Mouse (Mus musculus): ENCODE measurements around the gene Chst8.

Chst8 gene

DNA sequence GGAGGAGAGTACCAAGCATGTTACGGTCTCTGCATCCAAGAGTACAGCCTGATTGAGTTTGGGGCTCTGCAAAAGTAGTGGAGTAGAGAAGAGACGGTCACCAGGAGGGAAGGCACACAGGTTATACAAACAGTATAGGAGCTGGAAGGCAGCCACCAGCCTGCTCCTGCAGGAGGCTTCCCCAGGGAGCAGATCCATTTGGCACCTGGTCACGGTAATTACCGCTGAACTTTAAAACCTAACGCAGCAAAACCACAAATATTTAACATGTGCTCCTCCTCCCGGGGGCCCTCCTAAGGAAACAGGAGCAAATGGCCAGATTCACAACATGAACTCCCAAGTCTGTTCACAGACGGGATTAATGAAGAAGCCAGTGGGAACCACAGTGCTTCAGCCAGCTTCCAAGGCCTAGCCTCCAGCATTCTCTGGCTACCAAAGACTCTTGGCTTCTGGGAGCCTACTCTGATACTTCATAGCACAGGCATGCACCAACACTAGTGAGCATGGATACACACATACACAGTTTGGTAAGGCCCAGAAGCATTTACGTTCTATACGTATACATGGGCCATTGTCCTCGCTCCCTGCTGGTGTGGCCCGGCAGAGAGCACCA is 97.6 kb downstream of the Chst8 start:
- DNase-seq (ENCODE audit: low read depth, low spot score): no peak

DNA sequence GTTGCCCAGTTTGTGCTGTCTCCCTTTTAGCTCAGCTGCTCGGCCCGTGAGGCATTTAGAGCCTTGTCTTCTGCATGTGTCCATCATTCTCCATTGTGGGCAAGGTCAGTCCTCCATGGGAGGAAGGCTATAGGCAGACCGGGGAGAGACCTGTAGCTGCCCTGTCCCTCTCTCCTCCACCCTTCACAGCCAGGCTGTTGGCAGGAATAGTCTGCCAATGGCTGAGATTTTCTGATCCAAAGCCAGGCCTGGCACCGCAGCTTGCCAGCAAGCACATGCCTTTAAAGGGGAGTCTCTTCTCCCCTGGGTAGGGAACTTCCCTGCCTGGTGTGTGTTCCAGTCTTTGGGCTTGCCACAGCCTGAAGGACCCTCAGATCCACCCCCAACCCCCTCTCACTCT is 103.4 kb downstream of the Chst8 start:
- DNase-seq (ENCODE audit: low read depth, low spot score): no peak

DNA sequence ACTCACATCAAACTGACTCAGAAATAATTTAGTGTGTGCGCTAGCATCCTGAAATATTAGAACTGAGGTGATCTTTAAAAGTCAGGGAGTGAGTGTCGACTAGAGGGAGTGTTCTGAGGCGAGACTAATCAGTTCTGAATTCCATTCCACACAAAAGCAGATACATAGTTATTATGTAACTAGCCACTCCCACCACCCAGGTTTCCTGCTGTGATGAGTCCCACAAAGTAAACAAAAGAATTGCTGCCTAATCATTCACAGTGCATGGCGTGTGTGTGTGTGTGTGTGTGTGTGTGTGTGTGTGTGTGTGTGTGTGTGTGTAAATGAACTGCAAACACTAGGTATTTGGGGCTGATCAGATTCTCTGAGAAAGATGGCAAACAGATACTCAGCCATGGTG is 108.1 kb downstream of the Chst8 start:
- no peak for DNase-seq (ENCODE audit: low read depth, low spot score)

DNA sequence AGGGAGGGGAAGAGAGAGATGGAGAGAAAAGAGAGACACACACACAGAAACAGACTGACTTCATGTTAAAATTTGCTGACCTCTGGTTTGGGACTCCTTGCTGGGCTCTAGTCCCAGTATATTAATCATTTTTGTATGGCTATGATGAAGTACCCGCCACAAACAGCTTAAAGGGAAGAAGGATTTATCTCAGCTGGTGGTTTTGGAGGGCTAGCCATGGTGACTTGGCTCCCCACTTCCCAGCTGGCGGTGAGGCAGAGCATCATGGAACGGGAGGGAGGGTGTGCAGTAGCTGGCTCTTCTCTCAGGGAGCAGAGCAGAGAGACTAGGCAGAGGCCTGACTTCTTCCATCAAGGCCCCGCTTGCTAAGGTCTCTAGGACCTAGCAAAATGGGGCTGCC is 109.1 kb downstream of the Chst8 start:
- no peak for DNase-seq (ENCODE audit: low read depth, low spot score)

DNA sequence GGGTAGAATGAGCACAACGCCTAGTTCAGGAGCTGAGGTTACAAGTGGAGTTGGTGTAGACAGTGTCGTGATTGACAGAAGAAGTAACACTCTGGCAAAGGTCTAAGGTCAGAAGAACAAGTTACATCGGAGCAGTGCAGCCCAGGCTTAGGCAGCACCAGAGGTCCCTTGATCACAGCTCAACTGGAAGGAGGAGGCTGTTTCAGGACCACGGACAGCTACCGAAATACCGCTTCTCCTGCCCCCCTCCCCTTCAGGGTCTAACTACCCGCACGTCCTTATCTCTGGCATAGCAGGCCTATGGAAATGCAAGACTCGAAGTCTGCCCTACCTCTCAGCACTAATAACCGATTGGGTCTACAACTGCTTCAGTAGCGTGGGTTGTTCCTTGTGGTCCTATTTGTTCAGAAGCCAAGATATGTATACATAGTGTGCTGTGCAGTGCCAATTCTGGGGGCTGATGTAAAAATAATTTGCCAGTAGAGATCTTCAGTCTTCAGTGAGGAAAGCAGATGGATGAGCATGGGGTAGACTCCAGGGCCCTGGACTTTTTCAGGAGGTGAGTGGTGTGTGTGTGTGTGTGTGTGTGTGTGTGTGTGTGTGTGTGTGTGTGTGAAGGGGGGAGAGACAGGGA is 109.7 kb downstream of the Chst8 start:
- no peak for DNase-seq (ENCODE audit: low read depth, low spot score)

DNA sequence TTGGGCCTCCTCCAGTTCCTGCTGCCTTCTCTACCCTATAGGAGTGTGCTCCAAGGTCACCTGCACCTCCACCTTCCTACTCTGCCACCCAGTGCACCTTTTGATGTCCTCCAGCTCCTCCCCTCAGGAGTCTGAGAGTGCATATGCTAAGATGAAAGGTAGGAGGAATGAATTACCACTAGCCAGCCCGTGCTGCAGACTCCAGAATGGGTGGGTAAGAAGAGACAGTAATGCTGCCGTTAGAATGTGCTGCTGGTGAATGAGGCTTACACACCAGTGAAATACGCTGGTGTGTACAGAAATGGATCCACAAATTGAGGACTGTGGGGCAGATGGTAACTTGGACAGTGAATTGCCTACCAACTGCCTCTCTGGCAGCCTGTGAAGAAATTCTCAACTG is 112.6 kb downstream of the Chst8 start:
- DNase-seq (ENCODE audit: low read depth, low spot score): no peak

DNA sequence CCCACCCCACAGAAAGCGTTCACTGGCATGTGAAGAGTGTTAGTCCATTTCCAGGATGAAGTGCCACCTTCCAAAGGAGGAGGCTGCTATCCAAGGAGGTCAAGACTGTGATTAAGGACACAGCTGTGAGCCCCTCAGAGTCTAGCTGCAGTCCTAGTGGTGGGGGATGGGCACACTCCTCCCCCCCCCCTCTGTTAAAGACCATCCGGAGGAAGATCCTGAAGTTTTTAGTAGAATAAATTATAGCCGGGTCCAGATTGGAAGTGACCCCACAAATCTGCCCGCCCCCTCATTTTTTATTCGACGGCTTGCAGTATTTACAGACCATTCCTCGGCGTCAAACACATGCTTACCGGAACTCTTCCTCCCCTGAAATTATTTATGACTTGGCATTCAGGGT is 114.3 kb downstream of the Chst8 start:
- no peak for DNase-seq (ENCODE audit: low read depth, low spot score)

DNA sequence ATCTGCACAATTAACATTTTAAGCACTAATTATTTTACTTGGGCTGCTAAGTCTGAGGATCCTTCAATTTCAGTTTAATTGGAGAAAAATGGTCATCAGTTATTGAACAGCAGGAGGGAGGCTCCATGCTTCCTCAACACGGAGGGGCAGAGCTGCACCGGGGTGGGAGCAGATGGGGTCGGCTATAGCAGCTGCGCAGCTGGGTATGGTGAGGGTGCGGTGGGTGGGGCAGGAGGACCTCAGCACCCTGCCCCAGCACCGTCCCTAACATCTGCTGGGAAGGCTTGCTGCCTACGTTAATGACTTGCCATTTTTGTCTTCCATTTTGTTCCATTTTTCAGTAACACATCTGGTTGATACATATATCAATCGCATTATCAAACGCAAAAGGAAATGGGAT is 116.4 kb downstream of the Chst8 start:
- no peak for DNase-seq (ENCODE audit: low read depth, low spot score)

DNA sequence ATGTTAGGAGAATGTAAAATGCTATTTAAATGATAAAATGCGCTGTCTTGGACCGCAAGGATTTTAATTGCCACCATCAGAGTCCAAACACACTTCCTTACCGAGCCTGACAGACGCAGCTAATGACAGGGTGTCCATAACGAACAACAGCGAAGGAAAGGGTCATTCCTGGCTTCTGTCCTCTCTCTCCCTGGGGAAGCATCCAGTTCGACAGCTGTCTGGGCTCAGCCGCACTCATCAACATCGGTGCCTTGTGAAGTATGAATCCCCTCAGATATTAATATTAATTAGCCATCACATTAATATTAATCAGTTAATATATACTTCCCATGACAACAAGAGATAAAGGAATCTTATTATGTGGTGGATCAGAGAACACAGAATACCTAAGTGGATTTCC is 117.6 kb downstream of the Chst8 start:
- DNase-seq (ENCODE audit: low read depth, low spot score): no peak

DNA sequence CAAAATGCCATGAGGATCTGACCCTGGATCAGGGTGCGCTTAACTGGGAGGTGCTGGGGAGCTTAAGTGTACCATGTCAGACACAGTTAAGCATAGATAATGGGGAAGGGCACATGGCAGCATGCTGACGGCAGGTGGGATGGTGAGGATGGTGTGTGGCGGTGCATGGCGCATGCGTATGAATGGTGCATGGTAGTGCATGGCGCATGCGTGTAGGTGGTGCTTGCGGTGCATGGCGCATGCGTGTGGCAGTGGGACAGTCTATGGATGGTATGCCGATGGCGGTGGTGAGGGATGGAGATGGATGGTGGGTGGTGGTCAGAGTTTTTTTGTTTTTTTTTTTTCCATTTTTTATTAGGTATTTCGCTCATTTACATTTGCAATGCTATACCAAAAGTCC is 118.6 kb downstream of the Chst8 start:
- no peak for DNase-seq (ENCODE audit: low read depth, low spot score)

DNA sequence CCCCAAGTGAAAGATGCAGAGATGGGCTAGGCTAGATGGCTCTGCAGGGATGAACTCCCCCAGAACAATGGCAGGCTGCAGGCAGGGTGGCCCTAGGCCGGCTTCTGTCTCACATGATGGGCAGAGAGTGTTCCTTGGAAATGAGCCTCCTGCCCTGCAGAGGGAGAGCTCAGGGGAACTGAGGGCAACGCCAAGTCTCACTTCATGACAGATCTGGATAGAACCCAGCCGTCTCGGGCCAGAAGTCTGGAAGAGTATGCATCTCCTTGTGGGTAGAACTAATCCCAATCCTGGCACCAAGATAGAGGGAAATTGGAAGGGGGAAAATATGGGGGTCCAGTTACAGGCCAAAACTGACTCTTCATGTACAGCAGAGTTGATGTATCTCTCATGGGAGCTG is 119.4 kb downstream of the Chst8 start:
- no peak for DNase-seq (ENCODE audit: low read depth, low spot score)

DNA sequence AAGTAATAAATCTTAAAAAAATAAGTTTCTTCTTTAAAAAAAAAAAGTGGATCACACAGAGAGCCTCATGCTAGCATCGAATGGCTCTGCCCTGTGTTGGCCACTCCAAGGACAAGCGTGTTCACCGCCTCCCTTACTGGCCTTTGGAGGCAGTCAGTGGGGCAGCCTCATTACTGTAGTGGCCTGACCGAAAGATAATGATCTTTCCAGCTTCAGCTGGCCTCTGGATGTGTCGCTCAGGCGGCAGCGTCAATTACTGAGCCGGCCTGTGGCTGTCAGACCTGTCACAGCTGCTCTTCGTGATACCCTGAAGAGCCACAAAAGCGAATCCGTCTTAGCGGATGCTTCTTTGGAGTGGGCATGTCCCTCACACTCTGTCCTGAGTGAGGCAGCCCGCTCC is 122.4 kb downstream of the Chst8 start:
- no peak for DNase-seq (ENCODE audit: low read depth, low spot score)

DNA sequence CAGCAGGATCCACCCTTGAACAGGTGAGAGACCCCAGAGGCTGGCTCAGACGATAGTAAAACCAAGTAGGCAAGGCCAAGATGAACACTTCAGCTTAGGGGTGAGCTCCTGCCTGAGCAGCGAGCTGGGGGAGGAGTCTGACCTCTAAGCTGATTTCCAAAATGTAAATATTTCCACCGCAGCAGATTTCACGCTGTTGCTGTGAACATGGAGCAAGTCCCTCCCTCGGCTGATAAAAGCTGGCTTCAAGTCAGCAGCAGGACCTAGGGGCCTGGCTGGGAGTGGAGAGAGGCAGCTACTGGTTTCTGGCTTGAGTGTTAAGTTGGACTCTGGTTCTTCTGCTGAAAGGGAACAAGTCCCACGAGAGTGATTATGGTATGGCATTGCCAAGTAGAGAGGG is 123.5 kb downstream of the Chst8 start:
- DNase-seq (ENCODE audit: low read depth, low spot score): no peak

DNA sequence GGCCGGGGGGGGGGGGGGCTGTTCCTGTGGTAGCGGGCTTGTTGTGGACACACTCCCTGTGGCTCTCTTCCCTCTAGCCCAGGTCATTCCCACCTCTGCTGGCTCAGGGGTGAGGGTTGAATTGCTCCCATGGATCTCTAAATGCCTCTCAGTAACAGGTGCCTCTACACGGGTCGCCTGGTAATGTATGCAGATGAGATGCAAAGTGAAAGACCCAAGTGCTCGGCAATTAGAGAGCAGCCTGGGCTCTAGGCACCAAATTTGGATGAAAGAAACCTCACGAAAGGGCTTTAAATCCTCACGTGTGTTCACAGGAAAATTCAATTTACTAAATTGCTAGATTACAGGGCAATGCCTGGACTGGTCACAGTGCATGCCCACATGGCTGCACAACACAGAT is 126.7 kb downstream of the Chst8 start:
- no peak for DNase-seq (ENCODE audit: low read depth, low spot score)

DNA sequence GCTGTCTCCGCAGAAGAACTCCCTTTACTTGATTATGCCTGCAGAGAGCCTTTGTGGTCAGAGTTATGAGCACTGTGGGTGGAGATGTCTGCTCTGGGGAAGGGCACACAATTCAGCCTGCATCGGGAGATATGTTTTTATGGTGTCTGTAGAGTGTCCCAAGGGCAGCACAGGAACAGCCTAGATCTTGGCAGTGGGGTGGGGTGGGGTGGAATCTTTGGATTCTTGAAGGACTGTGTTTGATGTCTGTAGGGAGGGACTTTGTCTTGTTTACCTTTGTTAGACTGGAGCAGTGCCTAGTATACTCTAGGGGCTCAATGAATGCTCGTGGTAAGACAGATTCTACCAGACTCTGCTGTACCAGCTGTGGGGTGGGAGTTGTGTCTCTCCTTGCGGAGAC is 127.3 kb downstream of the Chst8 start:
- no peak for DNase-seq (ENCODE audit: low read depth, low spot score)

DNA sequence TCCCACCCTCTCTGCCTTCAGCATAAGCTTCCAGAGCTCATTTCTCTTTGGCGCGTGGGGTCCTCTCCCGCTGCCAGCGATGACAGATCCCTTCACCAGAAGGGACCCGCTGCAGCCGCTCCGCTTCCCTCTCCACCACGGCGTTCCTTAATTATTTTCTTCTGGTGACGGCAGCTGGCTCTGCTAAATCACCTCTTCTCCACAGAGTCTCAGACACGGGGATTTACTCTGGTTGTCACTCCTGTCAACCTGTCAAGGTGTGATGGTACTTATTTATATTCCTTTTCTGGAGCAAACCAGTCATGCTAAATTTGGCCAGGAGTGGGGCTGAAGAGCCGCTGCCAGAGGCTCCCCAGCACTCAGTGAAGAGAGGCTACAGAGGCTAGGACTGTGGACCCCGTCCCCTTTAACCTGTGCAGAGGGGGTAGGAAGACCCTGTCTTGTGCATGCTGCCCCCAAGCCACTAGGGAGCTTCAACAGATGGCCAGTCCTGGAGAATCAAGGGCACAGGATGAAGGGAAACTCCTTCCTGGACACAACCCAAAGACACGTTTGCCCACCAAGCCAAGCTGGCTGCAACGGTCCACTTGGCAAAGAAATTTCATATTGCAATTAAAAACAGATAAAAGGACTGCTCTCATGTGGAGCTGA is 131.6 kb downstream of the Chst8 start:
- no peak for DNase-seq (ENCODE audit: low read depth, low spot score)

DNA sequence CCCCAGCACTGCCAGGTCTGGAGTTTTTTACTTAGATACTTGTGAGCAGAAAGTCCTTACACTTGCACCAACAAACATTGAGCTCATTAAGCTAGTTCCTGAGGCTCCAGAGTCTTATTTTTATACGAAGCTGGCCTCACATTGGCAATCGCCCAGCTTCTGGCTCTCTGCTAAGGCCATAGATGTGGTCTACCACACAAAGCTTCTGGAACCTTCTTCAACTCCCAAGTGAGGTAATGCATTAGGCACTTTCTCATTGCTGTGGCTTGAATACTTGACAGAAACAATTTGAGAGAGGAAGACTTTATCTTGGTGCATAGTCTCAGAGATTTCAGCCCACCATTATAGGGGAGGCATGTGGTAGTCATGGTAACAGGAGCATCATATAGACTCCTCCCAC is 132.6 kb downstream of the Chst8 start:
- DNase-seq (ENCODE audit: low read depth, low spot score): no peak

DNA sequence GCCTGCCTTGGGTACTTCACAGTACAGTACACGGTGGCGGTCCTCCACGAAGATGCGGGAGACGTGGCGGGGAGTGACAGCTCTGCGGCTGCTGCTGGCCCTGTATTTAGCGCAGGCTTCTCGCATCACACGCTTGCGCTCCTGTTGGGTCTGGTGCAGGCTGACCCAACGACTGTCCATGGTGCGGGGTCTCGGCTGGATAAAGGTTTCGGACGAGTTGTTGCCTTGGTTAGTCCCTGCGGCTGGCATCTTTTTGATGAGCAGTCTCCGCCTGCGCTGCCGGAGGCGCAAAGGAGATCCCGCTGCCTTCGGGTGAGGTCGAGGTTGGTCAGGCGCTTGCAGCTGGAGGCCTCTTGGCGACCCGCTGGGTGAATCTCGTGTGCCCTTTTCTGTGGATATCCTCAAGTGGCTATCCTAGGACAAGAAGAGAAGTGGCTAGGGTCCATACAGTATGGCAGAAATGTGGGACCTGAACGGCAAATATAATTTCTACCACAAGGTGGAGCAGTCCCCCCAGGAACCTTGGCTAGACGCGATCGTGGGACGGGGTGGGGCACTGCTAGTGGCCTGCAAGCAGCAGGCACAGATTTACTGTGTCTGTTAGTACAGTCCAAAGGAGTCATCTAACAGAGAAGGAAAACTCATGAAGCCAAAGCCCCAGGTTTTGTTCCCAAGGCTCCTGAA is 136.5 kb downstream of the Chst8 start:
- peak; percentile 42 for DNase-seq (ENCODE audit: low read depth, low spot score)

DNA sequence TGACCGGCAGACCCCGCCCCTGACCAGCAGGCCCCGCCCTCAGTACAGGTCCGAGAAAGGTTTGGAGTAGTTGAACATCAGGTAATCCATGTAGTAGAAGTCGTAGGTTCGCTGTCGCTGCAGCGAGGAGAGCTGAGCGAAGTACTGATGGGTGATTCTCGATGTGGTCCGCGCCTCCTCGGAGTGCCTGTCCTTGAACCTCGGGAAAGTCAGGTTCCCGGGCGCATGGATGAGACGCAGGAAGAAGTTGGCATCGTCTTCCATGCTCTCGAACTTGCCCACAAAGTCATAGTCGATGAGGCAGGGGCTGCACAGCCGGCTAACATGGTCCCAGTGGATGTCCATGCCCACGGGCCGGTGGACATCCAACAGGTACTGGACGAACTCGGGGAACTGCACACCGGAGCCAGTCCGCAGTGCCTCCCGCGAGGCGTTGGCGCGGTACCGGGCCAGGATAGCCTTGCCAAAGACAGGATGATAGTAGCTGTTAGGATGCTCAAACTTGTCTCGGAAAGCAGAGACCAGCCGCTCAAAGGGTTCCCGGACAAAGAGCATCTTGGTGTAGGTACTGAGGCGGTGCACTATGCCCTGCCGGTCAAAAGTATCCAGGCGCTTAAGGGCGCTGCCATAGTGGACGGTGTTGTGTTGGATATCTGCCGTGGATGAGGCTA is 137.3 kb downstream of the Chst8 start:
- DNase-seq (ENCODE audit: low read depth, low spot score): no peak

DNA sequence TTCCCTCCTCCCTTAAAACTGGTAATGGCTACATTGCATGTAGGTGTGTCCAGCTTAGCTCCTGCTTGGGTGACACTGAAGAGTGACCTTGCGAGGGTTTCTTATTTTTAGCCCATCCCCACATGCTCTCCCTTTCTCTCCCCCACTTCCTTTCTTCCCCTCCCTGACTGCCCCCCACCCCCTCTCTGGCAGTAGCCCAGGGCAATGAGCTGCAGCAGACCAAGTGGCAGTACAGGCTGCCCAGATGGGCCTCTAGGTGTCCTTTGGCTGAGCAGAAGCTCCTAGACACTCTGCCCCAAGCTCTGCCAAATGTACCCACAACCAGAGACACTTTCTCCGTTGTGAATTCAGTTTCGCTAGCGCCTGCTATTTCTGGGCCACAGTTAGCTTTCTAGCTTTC is 139.6 kb downstream of the Chst8 start:
- DNase-seq (ENCODE audit: low read depth, low spot score): no peak

DNA sequence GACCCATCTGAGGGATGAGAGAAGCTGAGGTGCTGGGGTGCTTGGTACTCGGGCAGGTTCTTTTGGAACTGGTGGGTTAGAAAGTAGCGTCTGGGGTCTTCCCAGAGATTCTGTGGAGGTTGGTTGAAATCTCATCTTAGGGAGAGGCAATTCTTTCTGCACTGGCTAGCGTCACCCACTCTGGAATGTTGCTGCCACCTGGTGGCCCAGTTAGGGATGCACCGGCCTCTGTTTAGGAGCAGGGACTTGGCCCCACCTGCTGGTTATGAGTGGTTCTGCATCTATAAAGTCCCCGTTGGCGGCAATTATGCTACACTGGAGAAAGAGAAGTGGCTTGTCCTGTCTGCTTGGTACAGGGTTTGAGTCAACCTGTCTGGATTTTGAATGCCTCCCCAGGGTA is 140.6 kb downstream of the Chst8 start:
- DNase-seq (ENCODE audit: low read depth, low spot score): peak; percentile 71

DNA sequence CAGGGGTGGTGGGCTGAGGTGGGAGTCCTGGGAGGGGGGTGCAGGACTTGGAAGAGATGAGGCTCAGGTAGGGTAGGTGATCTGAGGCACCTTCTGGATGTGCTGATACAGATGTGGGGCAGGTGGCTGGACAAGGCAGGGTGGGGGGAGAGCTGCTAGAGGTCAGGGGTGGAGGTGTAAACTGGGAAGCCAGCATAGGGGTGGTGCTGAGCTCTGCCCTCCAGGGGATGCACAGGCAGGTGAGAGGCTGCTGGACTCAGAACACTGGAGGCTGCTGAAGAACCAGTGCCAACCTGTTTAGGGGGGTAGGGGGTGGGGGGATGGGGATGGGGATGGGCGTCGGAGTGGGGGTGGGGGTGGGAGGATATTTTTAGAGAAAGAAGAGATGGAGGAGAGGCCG is 141.7 kb downstream of the Chst8 start:
- DNase-seq (ENCODE audit: low read depth, low spot score): no peak
